Mouse (Mus musculus): ENCODE results near the gene Trnt1.

Gene Trnt1

DNA sequence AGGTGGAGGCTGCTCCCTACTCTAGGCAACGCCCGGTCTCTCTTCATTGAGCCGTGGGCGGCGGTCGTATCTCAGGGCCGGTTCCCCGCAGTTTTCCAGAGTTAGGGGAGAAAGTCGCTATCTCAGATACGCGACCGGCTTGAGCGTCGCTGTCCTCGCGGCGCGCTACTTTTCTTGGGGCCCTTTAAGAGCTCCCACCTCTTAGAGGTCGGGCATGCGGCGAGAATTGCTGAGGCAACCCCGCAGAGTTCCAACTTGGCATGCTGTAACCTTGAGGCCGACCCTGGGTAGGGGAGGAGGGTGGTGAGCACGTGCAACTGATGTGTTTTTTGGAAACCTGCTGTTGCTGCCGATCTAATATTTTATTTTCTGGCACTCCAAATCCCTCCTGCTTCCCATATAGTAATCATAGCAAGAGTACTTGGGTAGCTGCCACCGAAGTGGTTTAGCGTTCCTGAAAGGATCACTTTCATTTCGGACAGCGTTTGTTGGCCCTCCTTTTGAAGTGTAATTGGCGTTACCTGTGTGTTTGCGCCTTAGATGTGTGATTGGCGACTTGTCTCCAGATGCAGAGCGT, 458 bp downstream of the Trnt1 start:
- intact Hi-C loops (cut with DNase I) = loop anchor here (10.0 kb wide), 1 partner anchor 105 kb away; no protein-coding TSS in a partner anchor

- intact Hi-C loops (cut with DNase I) = no loop called here
These were observed 1.1 kb downstream of the Trnt1 start for GRCm38 (mm10) chr6:106770046-106770445.

DNA sequence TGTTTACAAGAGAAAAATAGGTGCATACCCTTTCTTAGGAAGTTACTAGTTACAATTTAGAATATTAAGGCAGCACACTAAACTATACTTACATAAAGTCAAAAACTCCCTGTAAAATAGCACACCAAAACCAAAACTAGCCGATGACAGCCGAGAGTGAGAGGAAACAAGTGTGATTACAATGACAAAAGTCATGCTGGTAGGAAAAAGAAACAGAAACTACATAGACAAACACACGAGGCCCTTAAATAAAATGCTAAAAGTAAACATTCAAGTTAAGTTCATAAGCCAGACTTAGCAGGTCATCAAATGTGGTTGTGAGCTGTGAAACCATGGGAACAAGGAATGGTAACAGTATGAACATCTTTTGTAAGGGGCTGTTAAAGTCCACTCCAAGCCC, 18.2 kb downstream of the Trnt1 start:
- intact Hi-C loops (cut with DNase I) = no loop called here

DNA sequence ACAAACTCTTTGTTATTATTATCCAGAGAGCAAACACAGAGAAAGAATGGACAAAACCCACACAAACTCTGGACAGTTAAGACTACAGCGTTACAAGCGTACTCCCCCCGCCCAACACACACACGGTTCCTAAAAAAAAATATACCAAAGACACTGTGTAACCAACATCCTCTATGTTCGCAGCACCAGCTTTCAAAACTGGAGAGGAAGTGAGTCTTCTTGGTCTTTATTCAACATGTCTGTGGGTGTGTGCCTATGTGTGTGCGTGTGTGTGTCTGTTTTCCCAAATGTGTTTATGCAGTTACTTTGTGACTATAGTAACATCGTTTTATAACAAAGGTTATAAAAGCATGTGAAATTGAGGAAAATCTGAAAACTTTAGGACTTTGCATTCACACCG, 22.5 kb downstream of the Trnt1 start:
- intact Hi-C loops (cut with DNase I) = no loop called here

- intact Hi-C loops (cut with DNase I) = no loop called here
These were observed 23.6 kb downstream of the Trnt1 start for GRCm38 (mm10) chr6:106792486-106792885.

- intact Hi-C loops (cut with DNase I) = no loop called here
These were observed 24.2 kb downstream of the Trnt1 start for GRCm38 (mm10) chr6:106793088-106793487.

DNA sequence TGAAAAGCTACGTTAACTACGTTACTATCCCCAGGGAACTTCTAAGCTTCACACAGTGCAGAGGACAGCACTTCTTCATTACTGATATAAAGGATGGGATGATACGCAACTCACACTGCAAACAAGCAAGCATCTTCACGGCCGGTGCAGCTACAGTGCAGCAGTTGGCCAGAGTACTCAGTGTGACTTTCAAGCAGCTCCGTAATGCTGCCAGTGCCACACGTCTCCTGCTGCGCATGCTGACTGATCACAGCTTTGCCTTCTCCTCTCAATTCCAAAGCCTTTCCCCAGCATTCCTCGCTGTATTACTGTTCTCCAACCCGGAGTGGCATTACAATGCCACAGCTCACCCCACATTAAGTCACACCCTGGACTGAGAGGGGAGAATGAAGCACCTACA, 24.7 kb downstream of the Trnt1 start:
- intact Hi-C loops (cut with DNase I) = no loop called here

GRCm38 (mm10) chr6:106794094-106794814, 25.3 kb downstream of the Trnt1 start:
- intact Hi-C loops (cut with DNase I) = no loop called here

DNA sequence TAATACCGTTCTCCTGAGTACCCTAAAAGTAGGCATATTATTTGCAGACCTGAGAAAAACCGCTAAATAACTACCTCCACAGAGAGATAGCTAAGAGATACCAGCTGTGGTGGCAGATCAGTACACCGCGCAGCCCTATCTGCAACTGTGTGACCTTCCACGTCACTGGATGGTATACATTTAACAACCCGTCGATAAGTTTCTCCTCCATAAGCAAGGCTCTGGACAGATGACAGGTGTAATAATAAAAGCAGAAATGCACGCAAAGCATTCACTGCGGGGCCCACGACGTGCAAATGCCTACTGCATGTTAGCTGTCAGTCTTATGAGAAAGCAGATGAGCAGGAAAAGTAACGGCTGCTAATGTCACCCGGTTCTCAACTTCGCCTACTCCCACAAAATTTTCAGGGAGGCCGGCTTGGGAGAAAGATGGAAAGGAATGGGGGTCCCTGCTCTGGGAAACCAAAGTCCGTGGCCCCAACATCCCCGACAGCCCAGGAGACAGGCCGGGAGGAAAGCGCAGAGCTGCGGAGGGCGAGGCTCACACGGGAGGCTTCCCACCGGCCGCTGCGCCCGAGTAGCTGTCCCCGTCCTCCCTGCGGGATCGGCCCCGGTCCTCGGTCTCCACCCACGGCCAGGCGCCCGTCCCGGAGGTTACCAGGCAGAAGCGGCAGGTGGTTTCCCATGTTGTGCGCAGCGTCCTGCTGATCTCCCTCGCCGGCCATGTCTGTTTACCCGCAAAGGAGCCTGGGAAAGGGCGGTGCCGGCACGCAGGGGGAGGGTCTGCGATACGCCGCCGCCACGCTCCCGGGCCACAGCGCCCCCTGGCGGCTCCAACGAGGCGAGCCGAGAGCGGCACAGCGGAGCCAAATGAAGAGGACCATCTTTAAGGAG, 30.7 kb downstream of the Trnt1 start, which contains the start of gene Crbn:
Crbn (minus strand) TSS at position 745 of the 894 bp plus-strand sequence.
- intact Hi-C loops (cut with DNase I) = loop anchor here (5.0 to 10.0 kb wide), 3 partner anchors 137 to 1258 kb away; no protein-coding TSS in a partner anchor

- intact Hi-C loops (cut with DNase I) = loop anchor here (5.0 to 10.0 kb wide), 2 partner anchors 705 to 1257 kb away; no protein-coding TSS in a partner anchor
These were observed 31.3 kb downstream of the Trnt1 start for GRCm38 (mm10) chr6:106800227-106800557.

GRCm38 (mm10) chr6:106804904-106805303, 36.0 kb downstream of the Trnt1 start:
- intact Hi-C loops (cut with DNase I) = loop anchor here (5.0 to 10.0 kb wide), 2 partner anchors 700 to 1252 kb away; no protein-coding TSS in a partner anchor

DNA sequence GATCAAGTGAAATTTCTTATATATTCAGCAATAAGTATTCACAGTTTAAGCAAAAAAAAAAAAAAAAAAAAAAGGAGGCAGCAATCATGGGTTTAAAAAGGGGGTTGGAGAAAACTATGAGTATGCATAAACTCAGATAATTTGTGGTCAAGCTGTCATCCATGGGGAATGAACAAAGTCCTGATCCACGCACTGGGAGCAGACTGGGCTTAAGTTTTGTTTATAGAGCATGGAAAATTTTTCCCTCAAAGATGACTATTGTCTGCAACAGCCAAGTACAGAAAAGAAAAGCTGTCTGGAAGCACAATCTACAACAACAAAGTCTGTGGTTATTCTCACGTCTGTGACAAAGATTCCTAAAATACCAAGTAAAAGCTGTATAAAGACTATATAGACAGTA, 40.2 kb downstream of the Trnt1 start:
- intact Hi-C loops (cut with DNase I) = loop anchor here (10.0 kb wide), 1 partner anchor 696 kb away; no protein-coding TSS in a partner anchor

DNA sequence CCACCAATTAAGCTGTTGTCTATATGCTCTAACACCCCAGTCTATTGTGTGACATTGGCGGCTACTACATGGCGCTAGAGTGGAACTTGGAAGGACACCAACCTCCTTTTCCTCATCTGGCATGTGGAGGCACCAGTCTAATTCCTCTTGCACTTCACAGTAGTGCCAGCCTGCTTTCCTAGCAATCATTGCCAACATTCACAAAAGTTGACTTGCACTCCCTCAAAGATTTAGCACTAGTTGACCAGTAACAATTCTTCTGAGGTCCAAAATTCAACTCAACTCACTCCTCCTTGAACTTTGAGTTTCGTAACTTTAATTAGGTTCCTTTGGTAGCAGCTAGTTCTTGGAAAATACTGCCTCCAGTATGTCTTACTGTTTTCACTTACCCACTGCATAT, 41.8 kb downstream of the Trnt1 start:
- intact Hi-C loops (cut with DNase I) = no loop called here

GRCm38 (mm10) chr6:106819246-106819645, 50.3 kb downstream of the Trnt1 start:
- intact Hi-C loops (cut with DNase I) = no loop called here

GRCm38 (mm10) chr6:106819906-106820305, 51.0 kb downstream of the Trnt1 start:
- intact Hi-C loops (cut with DNase I) = loop anchor here (10.0 kb wide), 2 partner anchors 215 to 875 kb away; no protein-coding TSS in a partner anchor

GRCm38 (mm10) chr6:106820566-106820965, 51.6 kb downstream of the Trnt1 start:
- intact Hi-C loops (cut with DNase I) = loop anchor here (10.0 kb wide), 2 partner anchors 214 to 874 kb away; no protein-coding TSS in a partner anchor

DNA sequence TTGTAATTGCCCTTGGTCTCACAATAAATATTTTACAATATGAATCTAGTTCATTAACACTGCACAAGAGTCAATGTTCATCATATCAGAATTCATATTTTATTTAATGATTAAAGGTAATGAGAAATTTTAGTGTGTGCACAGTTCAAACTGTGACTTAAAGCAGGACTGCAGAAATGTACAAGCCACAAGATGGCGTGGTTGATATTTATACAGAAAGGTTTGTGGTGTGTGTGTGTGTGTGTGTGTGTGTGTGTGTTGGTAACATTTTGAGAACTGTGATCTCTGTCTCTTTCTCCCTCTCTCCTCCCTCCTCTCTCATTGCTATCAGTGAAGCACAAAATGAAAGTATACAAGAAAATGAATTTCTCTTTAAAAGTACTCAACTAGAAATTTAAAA, 53.4 kb downstream of the Trnt1 start:
- intact Hi-C loops (cut with DNase I) = loop anchor here (10.0 kb wide), 2 partner anchors 212 to 872 kb away; no protein-coding TSS in a partner anchor
